Mouse (Mus musculus): ENCODE results near the gene Fam50a. TPM values are rescaled to one million over a fixed set of nuclear protein-coding genes. Genes with fewer than 3 reads are reported as not detected.

The Fam50a gene
- polyA plus RNA-seq, 1 experiment, result 224 TPM

- WGBS, result 15% methylated on average over 16 of the region's 16 CpGs
- TF ChIP-seq POLR2A (IDR thresholded peaks at IDR 0.05; ENCODE audit: insufficient read depth, low read depth, low read length) (no peak), CTCF (IDR thresholded peaks at IDR 0.05; ENCODE audit: insufficient read depth, low read depth, low read length) (no peak)
Measured at GRCm38 (mm10) chrX:74281732-74282394, 31.0 kb upstream of the Fam50a start, which contains the start of the genes Taz and Dnase1l1. TSS of gene Taz (plus strand) at chrX:74281912. TSS of gene Dnase1l1 (minus strand) at chrX:74282337.

GRCm38 (mm10) chrX:74282395-74283091 is 30.3 kb upstream of the Fam50a start:
- peaks cover 15% of the 10 kb centered on the region for H3K4me1 ChIP-seq (ENCODE audit: control insufficient read depth, insufficient read depth, low read length)
- H3K27ac ChIP-seq (ENCODE audit: insufficient read depth, low read depth, low read length), result peak overlapping the region; percentile 75
- no peak for TF ChIP-seq CTCF (IDR thresholded peaks at IDR 0.05; ENCODE audit: insufficient read depth, low read depth, low read length)
- no peak; the same call in 1 of the 2 replicates for TF ChIP-seq POLR2A (IDR thresholded peaks at IDR 0.05; ENCODE audit: insufficient read depth, low read depth, low read length)
- peak overlapping the region; percentile 79 for H3K4me3 ChIP-seq (ENCODE audit: insufficient read depth, low read depth, low read length)
- WGBS, result 15% methylated on average over 39 of the region's 39 CpGs

More at GRCm38 (mm10) chrX:74281732-74282394, 31.0 kb upstream of the Fam50a start, which contains the start of the genes Taz and Dnase1l1:
- peak within 1 kb of the TSS; percentile 79 for H3K4me3 ChIP-seq (ENCODE audit: insufficient read depth, low read depth, low read length)
- peaks cover 15% of the 10 kb centered on the region for H3K4me1 ChIP-seq (ENCODE audit: control insufficient read depth, insufficient read depth, low read length)
- H3K27ac ChIP-seq (ENCODE audit: insufficient read depth, low read depth, low read length), result peak within 1 kb of the TSS; percentile 75

GRCm38 (mm10) chrX:74283092-74283437 is 29.8 kb upstream of the Fam50a start:
- TF ChIP-seq CTCF (IDR thresholded peaks at IDR 0.05; ENCODE audit: insufficient read depth, low read depth, low read length) (no peak), POLR2A (IDR thresholded peaks at IDR 0.05; ENCODE audit: insufficient read depth, low read depth, low read length) (no peak)
- WGBS, result 25% methylated on average over 5 of the region's 5 CpGs

GRCm38 (mm10) chrX:74293431-74293830 is 19.4 kb upstream of the Fam50a start:
- 71% methylated on average over 4 of the region's 4 CpGs for WGBS
- Histone ChIP-seq H3K4me3 (ENCODE audit: insufficient read depth, low read depth, low read length) (no peak overlapping the region), H3K27ac (ENCODE audit: insufficient read depth, low read depth, low read length) (no peak overlapping the region), H3K4me1 (ENCODE audit: control insufficient read depth, insufficient read depth, low read length) (no peaks in the 10 kb centered on the region)
- TF ChIP-seq POLR2A (IDR thresholded peaks at IDR 0.05; ENCODE audit: insufficient read depth, low read depth, low read length) (no peak), CTCF (IDR thresholded peaks at IDR 0.05; ENCODE audit: insufficient read depth, low read depth, low read length) (no peak)

More at GRCm38 (mm10) chrX:74283092-74283437, 29.8 kb upstream of the Fam50a start:
- peak overlapping the region; percentile 79 for H3K4me3 ChIP-seq (ENCODE audit: insufficient read depth, low read depth, low read length)
- peak overlapping the region; percentile 75; the same call in 1 of the 2 replicates for H3K27ac ChIP-seq (ENCODE audit: insufficient read depth, low read depth, low read length)
- H3K4me1 ChIP-seq (ENCODE audit: control insufficient read depth, insufficient read depth, low read length), result peaks cover 15% of the 10 kb centered on the region

GRCm38 (mm10) chrX:74296538-74297448 is 16.0 kb upstream of the Fam50a start, which contains the start of gene Atp6ap1:
TSS of gene Atp6ap1 (plus strand) at chrX:74297097.
- TF ChIP-seq CTCF (IDR thresholded peaks at IDR 0.05; ENCODE audit: insufficient read depth, low read depth, low read length) (no peak), POLR2A (IDR thresholded peaks at IDR 0.05; ENCODE audit: insufficient read depth, low read depth, low read length) (peak; percentile 59; the same call in 1 of the 2 replicates)
- peak within 1 kb of the TSS; percentile 77 for H3K4me3 ChIP-seq (ENCODE audit: insufficient read depth, low read depth, low read length)
- H3K27ac ChIP-seq (ENCODE audit: insufficient read depth, low read depth, low read length), result peak within 1 kb of the TSS; percentile 62; the same call in 1 of the 2 replicates
- WGBS, result 12% methylated on average over 36 of the region's 37 CpGs
- no peaks in the 10 kb centered on the region for H3K4me1 ChIP-seq (ENCODE audit: control insufficient read depth, insufficient read depth, low read length)

- H3K4me3 ChIP-seq (ENCODE audit: insufficient read depth, low read depth, low read length), result no peak overlapping the region
- H3K27ac ChIP-seq (ENCODE audit: insufficient read depth, low read depth, low read length), result no peak overlapping the region
- H3K4me1 ChIP-seq (ENCODE audit: control insufficient read depth, insufficient read depth, low read length), result no peaks in the 10 kb centered on the region
- WGBS, result 76% methylated on average over 1 of the region's 1 CpGs
- TF ChIP-seq CTCF (IDR thresholded peaks at IDR 0.05; ENCODE audit: insufficient read depth, low read depth, low read length) (no peak), POLR2A (IDR thresholded peaks at IDR 0.05; ENCODE audit: insufficient read depth, low read depth, low read length) (no peak)
Measured at GRCm38 (mm10) chrX:74298348-74298747, 14.5 kb upstream of the Fam50a start.

GRCm38 (mm10) chrX:74299721-74300120 is 13.1 kb upstream of the Fam50a start:
- WGBS, result 80% methylated on average over 3 of the region's 3 CpGs
- no peak for TF ChIP-seq POLR2A (IDR thresholded peaks at IDR 0.05; ENCODE audit: insufficient read depth, low read depth, low read length)
- TF ChIP-seq CTCF (IDR thresholded peaks at IDR 0.05; ENCODE audit: insufficient read depth, low read depth, low read length), result no peak
- H3K4me3 ChIP-seq (ENCODE audit: insufficient read depth, low read depth, low read length), result no peak overlapping the region
- no peak overlapping the region for H3K27ac ChIP-seq (ENCODE audit: insufficient read depth, low read depth, low read length)
- H3K4me1 ChIP-seq (ENCODE audit: control insufficient read depth, insufficient read depth, low read length), result no peaks in the 10 kb centered on the region
